Mouse (Mus musculus) heart, adult 2 months (tissue): ENCODE measurements around the gene Ak1. TPM values are rescaled to one million over a fixed set of nuclear protein-coding genes. Genes with fewer than 3 reads are reported as not detected.

Experiments
- DNase-seq, 2 experiments: peaks; one replicate each; pipeline ENCODE4 v3.0.0; 2021
- H3K27ac ChIP-seq: fragments of 200-600 bp; 2 replicates; pipeline ENCODE4 v1.8.1; 2022
- H3K27me3 ChIP-seq: fragments of 200-500 bp; 2 replicates; pipeline ENCODE4 v1.6.1; 2012; ENCODE audit warnings: mild to moderate bottlenecking, low read length, inconsistent platforms, mixed read lengths; ENCODE audit not compliant: control insufficient read depth, insufficient read depth
- H3K36me3 ChIP-seq: fragments of 200-500 bp; 2 replicates; pipeline ENCODE4 v1.6.1; 2012; ENCODE audit warnings: low read length, inconsistent platforms; ENCODE audit not compliant: control insufficient read depth, insufficient read depth
- H3K4me1 ChIP-seq: fragments of 200-500 bp; 2 replicates; pipeline ENCODE4 v1.6.1; 2011; ENCODE audit warnings: low read length; ENCODE audit not compliant: control insufficient read depth, insufficient read depth
- H3K4me3 ChIP-seq: fragments of 200-600 bp; 2 replicates; pipeline ENCODE4 v1.8.1; 2022
- H3K79me2 ChIP-seq: fragments of 200-500 bp; replicated peaks from 2 replicates; pipeline ENCODE4 v1.6.1; 2012; ENCODE audit warnings: mild to moderate bottlenecking, inconsistent platforms, low read length, moderate library complexity, mixed read lengths; ENCODE audit not compliant: control insufficient read depth, insufficient read depth
- H3K9ac ChIP-seq: fragments of 200-500 bp; 2 replicates; pipeline ENCODE4 v1.6.1; 2012; ENCODE audit warnings: low read depth, mild to moderate bottlenecking, control low read depth, inconsistent platforms, low read length, mixed read lengths
- CTCF ChIP-seq: fragments of 200-600 bp; IDR thresholded peaks from 2 replicates; pipeline ENCODE4 v1.8.1; 2022; ENCODE audit warnings: antibody characterized with exemption, mild to moderate bottlenecking, moderate library complexity
- EP300 ChIP-seq: fragments of 200-500 bp; IDR thresholded peaks from 2 replicates; pipeline ENCODE4 v1.6.1; 2011; ENCODE audit warnings: low read depth, low read length, control low read depth; ENCODE audit not compliant: insufficient read depth
- POLR2A ChIP-seq: fragments of 200-500 bp; IDR thresholded peaks from 2 replicates; pipeline ENCODE4 v1.6.1; 2011; ENCODE audit warnings: mild to moderate bottlenecking, low read depth, low read length, control low read depth; ENCODE audit not compliant: insufficient read depth
- WGBS: fragments of 180-500 bp; shearing (Covaris S2); methylation state at CpG from one replicate; pipeline ENCODE4 v1.1.7; 2018; 5-methylcytosine and 5-hydroxymethylcytosine counted together
- intact Hi-C: fragments of 180-260 bp; cut with DNase I; formaldehyde crosslinking; loops from one replicate; pipeline ENCODE4 v1.15.1; 2025
- polyA plus RNA-seq: library from polyadenylated mRNA; depleted of rRNA; stranded (reverse); fragments of >200 nt; gene quantifications from 2 replicates; pipeline ENCODE4 v1.2.3, GENCODE M21; 2012
- total RNA-seq, 2 experiments: library from RNA; stranded (reverse); gene quantifications; 2 replicates each; pipeline ENCODE4 v1.2.3; 2021

Ak1 gene
- total and polyA plus RNA-seq, 3 experiments: 584 to 670 (median 606) TPM

- H3K4me3 ChIP-seq: no peak overlapping the region
- WGBS: 76% methylated on average over 9 of the region's 9 CpGs
These were observed 49.6 kb downstream of the Ak1 start for GRCm38 (mm10) chr2:32671147-32671546.

DNA sequence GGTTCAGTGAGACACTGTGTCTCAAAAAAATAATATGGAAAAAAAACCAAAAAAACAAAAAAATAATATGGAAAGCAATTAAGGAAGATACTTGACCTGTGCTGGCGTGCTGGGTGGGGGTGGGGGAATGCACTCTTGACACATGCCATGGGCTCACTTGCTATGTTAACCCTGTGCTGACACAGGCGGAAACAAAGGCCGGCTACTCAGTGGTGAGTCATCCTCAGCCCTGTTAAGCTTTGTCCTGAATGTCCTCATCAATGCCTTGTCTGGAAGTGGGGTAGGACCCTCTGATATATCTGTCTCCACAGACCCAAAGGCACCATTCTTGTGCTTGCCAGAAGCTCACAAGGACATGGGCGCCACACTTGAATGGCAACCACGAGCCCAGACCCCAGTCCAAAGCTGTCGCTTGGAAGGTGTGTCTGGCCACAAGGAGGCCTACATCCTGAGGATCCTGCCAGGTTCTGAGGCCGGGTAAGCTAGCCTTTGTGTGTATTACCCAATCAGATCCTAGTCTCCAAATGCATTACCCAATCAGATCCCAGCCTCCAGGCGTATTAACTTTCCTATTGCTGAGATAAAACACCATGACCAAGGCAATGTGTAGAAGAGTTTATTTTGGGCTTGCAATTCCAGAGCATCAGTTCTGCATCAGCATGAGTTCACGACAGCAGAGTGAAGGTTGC lies 50.5 kb downstream of the Ak1 start:
- TF ChIP-seq EP300: no peak
- TF ChIP-seq CTCF: no peak; the same call in 1 of the 2 replicates
- no peak for TF ChIP-seq POLR2A
- no peak for DNase-seq

More at GRCm38 (mm10) chr2:32671147-32671546, 49.6 kb downstream of the Ak1 start:
- DNase-seq: no peak
- intact Hi-C loops: no loop called here
- peaks cover 5% of the 10 kb centered on the region for H3K4me1 ChIP-seq
- H3K79me2 ChIP-seq: no peaks in the 10 kb centered on the region
- H3K9ac ChIP-seq: no peak overlapping the region
- H3K27me3 ChIP-seq: no peaks in the 10 kb centered on the region
- H3K36me3 ChIP-seq: no peaks in the 10 kb centered on the region
- H3K27ac ChIP-seq: no peak overlapping the region
- TF ChIP-seq EP300: no peak
- TF ChIP-seq CTCF: no peak
- no peak for TF ChIP-seq POLR2A

GRCm38 (mm10) chr2:32673176-32673917 lies 51.8 kb downstream of the Ak1 start:
- Histone ChIP-seq H3K79me2 (no peaks in the 10 kb centered on the region), H3K9ac (no peak overlapping the region), H3K4me1 (peaks cover 3% of the 10 kb centered on the region; the same call in 1 of the 2 replicates), H3K27me3 (no peaks in the 10 kb centered on the region), H3K27ac (no peak overlapping the region), H3K36me3 (no peaks in the 10 kb centered on the region), H3K4me3 (no peak overlapping the region)
- TF ChIP-seq POLR2A: no peak
- no peak for TF ChIP-seq CTCF
- TF ChIP-seq EP300: no peak
- WGBS: 80% methylated on average over 16 of the region's 16 CpGs
- intact Hi-C loops: loop anchor here (2.0 kb wide), 1 partner anchor 13 kb away; no protein-coding TSS in a partner anchor
- no peak for DNase-seq

More for the DNA sequence above, 50.5 kb downstream of the Ak1 start:
- no peaks in the 10 kb centered on the region for H3K36me3 ChIP-seq
- H3K27ac ChIP-seq: no peak overlapping the region
- H3K27me3 ChIP-seq: no peaks in the 10 kb centered on the region
- H3K79me2 ChIP-seq: no peaks in the 10 kb centered on the region
- H3K4me3 ChIP-seq: no peak overlapping the region
- no peak overlapping the region for H3K9ac ChIP-seq
- 74% methylated on average over 9 of the region's 9 CpGs for WGBS
- intact Hi-C loops: loop anchor here (2.0 kb wide), 1 partner anchor 15 kb away; no protein-coding TSS in a partner anchor
- peaks cover 4% of the 10 kb centered on the region; the same call in 1 of the 2 replicates for H3K4me1 ChIP-seq

DNA sequence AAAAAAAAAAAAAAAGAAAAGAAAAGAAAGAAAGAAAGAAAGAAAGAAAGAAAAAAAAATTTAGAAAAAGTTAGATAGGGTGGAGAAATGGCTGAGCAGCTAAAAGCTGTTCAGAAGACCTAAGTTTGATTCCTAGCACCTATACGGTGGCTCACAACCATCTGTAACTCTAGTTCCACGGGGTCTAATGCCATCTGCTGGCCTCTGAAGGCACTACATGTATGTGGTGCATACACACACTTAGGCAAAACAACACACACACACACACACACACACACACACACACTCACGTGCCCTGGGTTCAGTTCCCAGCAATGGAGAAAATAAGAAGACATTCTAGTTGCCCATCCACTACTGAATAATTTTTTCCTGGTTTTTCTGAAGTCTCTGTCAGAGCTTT lies 55.3 kb downstream of the Ak1 start:
- H3K4me3 ChIP-seq: no peak overlapping the region
- no peak for TF ChIP-seq POLR2A
- TF ChIP-seq CTCF: peak; percentile 49
- no peak overlapping the region for H3K9ac ChIP-seq
- no peaks in the 10 kb centered on the region for H3K27me3 ChIP-seq
- intact Hi-C loops: loop anchor here (2.0 kb wide), 1 partner anchor 18 kb away; no protein-coding TSS in a partner anchor
- 96% methylated on average over 3 of the region's 3 CpGs for WGBS
- no peaks in the 10 kb centered on the region for H3K36me3 ChIP-seq
- H3K79me2 ChIP-seq: no peaks in the 10 kb centered on the region
- no peak for DNase-seq
- H3K27ac ChIP-seq: no peak overlapping the region
- peaks cover 1% of the 10 kb centered on the region; the same call in 1 of the 2 replicates for H3K4me1 ChIP-seq

DNA sequence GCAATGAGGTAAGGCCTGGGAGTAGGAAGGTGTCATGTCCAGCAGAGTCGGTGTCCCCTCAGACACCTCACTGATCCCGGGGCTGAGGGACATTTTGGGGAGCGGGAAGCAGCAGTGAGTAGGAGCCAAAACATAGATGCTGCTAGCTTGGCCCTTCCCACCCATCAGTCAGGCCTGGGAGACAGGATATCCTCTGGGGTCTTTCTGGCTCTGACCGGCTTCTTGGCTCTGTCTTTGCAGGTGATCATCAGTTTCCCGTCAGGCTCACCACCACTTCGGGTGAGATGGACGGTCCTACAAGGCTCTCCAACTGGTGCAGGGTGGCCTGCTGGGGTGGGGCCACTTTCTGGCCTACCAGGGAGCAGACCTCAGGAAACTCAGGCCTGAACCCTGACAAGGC lies 56.1 kb downstream of the Ak1 start:
- TF ChIP-seq EP300 (no peak), POLR2A (no peak), CTCF (no peak)
- H3K9ac ChIP-seq: no peak overlapping the region
- intact Hi-C loops: loop anchor here (2.0 kb wide), 1 partner anchor 19 kb away; no protein-coding TSS in a partner anchor
- no peaks in the 10 kb centered on the region for H3K36me3 ChIP-seq
- no peak overlapping the region for H3K4me3 ChIP-seq
- H3K27me3 ChIP-seq: no peaks in the 10 kb centered on the region
- no peaks in the 10 kb centered on the region for H3K79me2 ChIP-seq
- no peak overlapping the region for H3K27ac ChIP-seq
- H3K4me1 ChIP-seq: peaks cover 1% of the 10 kb centered on the region; the same call in 1 of the 2 replicates
- no peak for DNase-seq
- WGBS: 54% methylated on average over 7 of the region's 7 CpGs

GRCm38 (mm10) chr2:32680051-32680451 lies 58.5 kb downstream of the Ak1 start:
- Histone ChIP-seq H3K4me3 (no peak overlapping the region), H3K27ac (no peak overlapping the region)
- WGBS: 26% methylated on average over 7 of the region's 7 CpGs

More at GRCm38 (mm10) chr2:32680051-32680451, 58.5 kb downstream of the Ak1 start:
- TF ChIP-seq CTCF: no peak
- no peak for TF ChIP-seq POLR2A
- TF ChIP-seq EP300: no peak
- peak; percentile 51 to 61 for DNase-seq
- intact Hi-C loops: no loop called here
- Histone ChIP-seq H3K36me3 (no peaks in the 10 kb centered on the region), H3K27me3 (no peaks in the 10 kb centered on the region), H3K79me2 (no peaks in the 10 kb centered on the region), H3K9ac (no peak overlapping the region), H3K4me1 (peaks cover 1% of the 10 kb centered on the region; the same call in 1 of the 2 replicates)
